Mouse (Mus musculus): ENCODE results near the gene Rpl7a.

The Rpl7a gene

DNA sequence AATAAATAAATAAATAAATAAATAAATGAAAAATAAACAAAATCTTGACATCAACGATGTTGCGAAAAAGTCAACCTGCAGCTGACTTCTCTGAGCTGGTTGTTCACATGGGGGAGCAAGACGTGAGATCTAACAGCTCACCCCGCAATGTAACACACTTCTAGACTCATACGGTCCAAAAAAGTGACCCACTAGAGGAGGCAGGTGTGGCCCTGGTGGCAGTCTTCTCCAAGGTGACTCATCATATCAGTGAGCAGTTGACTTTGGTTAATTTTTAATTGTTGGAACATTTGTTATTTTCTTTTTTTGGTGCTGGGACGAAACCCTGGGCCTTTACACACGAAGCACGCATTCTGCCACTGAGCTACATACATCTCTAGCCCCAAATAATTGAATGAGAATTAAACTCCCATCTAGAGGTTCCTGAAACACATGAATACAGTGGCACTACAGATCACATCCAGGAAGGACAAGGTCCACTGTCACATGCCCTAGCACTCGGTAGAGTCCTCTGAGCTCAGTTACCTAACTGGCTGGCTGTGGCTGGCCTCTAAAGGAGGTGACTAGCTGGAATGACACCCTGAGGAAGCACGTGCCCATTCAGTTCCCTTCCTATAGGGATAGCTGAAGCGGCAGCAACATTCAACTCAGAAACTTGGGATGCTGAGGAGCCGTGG lies 46.4 kb downstream of the Rpl7a start:
- DNase-seq = no peak

DNA sequence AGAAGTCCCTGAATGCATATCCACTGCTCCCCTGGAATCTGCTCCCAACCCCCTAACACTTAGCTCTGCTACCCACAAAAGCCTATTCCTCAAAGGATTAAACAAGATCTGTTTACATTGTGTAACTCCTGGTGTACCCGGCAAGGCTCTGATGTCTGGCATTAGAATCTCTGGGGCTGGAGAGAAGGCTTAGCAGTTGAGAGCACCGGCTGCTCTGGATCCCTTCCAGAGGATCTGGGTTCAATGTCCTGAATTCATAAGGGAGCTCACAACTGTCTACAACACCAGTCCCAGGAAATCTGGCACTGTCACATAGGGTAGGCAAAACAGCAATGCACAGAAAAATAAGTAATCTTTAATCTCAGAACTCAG lies 46.9 kb downstream of the Rpl7a start:
- DNase-seq = no peak

DNA sequence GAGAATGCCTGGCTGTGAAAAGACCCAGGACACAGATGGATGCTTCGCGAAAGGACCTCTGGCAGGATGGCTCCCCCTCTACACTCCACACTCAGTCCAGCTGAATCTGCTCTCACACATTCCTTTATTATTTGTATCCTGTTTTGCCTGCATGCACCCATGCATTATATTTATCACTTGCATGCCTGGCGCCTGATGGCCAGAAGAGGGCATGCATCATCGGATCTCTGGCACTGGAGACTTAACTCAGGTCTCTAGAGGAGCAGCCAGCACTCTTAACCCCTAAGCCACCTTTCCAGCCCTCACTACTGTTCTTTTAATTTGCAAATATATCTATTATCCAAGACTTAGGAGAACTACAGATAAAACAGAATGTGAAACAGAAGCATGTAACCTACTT lies 50.2 kb downstream of the Rpl7a start:
- DNase-seq = no peak

Measured in cerebellum, adult 8-10 months (tissue).